Mouse (Mus musculus): ENCODE results near the gene 1700092M07Rik.

1700092M07Rik gene

DNA sequence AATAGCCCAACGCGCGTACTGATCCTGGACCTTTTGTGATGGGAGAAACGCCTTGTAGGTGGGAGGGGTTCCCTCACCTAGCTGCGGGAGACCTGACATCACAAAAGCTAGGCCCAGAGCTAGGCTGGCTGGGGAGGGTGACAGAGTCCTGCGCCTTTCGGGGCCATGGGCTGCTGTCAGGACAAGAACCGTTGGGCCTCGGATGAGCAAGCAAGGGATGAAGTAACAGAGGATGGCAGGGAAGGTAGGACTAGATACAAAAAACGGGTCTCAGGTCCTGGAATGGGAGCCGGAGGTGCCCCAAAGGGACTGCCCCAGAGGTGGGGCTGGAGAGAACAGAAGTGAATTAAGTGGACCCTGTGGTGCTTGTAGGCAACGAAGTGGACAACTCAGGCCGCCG is at the start of gene 1700092M07Rik:
1700092M07Rik (plus strand) TSS at position 116 of the 400 bp plus-strand sequence.
- DNase-seq (ENCODE audit: low read depth, low spot score): no peak

GRCm38 (mm10) chr19:8691871-8692539 is 48.5 kb upstream of the 1700092M07Rik start:
- DNase-seq (ENCODE audit: low read depth, low spot score): no peak

DNA sequence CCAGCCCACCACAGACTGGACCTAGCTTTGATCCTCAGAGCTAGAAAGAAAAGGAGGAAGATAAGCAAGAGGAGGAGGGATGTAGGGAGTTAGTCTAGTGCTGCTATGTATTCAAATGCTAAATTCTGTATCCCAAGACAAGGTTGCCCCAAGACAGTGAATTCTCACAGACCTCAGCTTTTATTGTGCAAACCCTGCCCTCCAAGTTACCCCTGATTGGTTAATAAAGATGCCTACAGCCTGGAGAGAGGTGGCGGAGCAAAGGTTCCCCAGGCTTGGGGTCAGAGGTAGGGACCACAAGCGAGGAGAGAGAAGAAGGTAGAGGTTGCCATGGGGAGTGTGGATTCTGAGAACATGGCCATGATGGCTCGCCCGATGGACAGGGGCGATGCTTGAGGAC is 47.8 kb upstream of the 1700092M07Rik start:
- DNase-seq (ENCODE audit: low read depth, low spot score): no peak

- DNase-seq (ENCODE audit: low read depth, low spot score): no peak
Observed at GRCm38 (mm10) chr19:8695330-8695729, 45.2 kb upstream of the 1700092M07Rik start.

DNA sequence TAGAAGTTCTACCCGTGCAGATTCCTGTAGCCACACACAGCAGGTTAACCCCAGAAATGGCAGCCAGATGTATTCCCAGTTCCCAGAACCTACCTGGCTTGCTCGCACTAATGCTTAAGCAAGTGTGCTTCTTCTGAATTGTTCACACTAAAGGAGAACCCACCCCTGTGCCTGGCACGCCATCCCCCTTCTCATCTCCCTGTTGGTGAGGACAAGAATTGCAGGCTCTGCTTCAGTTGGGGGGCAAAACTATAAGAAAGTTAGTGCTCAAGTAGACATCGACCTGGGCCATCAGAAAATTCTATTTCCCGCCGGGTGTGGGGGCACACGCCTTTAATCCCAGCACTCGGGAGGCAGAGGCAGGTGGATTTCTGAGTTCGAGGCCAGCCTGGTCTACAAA is 40.9 kb upstream of the 1700092M07Rik start:
- no peak for DNase-seq (ENCODE audit: low read depth, low spot score)

GRCm38 (mm10) chr19:8702458-8702857 is 38.1 kb upstream of the 1700092M07Rik start:
- no peak for DNase-seq (ENCODE audit: low read depth, low spot score)

- no peak for DNase-seq (ENCODE audit: low read depth, low spot score)
Observed at GRCm38 (mm10) chr19:8703571-8703970, 36.9 kb upstream of the 1700092M07Rik start.

- DNase-seq (ENCODE audit: low read depth, low spot score): no peak
Observed at GRCm38 (mm10) chr19:8705026-8705708, 35.4 kb upstream of the 1700092M07Rik start.

DNA sequence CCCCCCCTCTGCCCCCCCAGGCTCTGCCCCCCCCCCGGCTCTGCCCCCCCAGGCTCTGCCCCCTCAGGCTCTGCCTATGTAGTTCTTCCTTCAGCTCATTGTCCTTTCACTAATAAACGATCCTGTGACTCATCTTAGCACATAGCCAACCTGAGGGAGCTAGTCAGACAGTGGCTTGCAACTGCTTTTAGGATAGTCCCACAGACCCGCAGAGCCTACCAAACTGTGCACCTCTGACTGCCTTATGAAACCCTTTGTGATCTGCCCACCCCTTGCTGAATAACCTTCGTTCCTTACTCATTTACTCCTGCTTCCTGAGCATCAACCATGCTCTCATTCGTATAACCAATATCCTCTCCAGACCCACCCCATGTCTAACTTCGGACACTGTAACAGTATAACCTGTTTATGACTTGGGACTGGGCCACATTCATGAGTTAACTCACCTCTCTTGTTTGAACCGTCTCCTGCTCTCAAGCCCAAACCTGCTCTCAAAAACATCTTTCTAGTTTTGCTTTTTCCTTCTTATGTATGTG is 34.3 kb upstream of the 1700092M07Rik start:
- no peak for DNase-seq (ENCODE audit: low read depth, low spot score)

- no peak for DNase-seq (ENCODE audit: low read depth, low spot score)
Observed at GRCm38 (mm10) chr19:8706930-8707329, 33.6 kb upstream of the 1700092M07Rik start.

GRCm38 (mm10) chr19:8708954-8709353 is 31.6 kb upstream of the 1700092M07Rik start:
- DNase-seq (ENCODE audit: low read depth, low spot score): no peak

DNA sequence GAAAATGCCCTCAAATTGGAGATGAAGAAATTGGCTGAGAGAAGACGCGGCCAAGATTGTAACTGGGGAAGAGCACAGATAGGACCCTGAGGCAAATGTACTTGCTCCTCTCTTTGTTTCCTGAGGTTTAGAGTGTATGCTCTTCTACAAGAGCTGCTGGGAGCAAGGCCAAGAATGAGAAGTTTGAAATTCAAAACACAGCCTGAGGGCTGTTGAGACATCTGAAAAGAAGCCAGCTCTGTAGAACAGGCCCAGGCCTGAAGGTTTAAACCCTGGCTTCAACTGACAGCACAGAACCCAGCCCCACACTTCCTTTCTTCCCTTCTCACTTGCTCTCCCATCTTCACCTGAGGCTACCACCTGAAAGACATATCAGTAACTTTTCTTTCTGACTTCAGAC is 30.5 kb upstream of the 1700092M07Rik start:
- no peak for DNase-seq (ENCODE audit: low read depth, low spot score)

DNA sequence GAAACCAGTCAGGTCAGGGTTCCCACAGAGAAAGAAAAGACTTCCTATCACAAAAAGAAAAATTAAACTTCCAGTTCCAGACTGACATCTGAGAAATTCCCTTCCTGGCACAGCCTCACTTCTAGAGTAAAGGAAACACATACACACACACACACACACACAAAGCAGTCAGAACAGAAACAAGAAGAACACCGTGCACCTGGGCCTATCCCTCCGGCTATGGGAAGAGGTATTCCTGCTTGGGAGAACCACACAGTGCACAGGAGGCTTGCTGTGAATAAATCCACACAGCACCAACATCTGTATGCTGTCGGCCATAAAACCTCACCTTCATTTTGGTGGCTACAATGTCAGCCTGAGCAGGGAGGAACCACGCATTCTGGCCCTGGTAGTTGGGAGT is 29.0 kb upstream of the 1700092M07Rik start:
- no peak for DNase-seq (ENCODE audit: low read depth, low spot score)

DNA sequence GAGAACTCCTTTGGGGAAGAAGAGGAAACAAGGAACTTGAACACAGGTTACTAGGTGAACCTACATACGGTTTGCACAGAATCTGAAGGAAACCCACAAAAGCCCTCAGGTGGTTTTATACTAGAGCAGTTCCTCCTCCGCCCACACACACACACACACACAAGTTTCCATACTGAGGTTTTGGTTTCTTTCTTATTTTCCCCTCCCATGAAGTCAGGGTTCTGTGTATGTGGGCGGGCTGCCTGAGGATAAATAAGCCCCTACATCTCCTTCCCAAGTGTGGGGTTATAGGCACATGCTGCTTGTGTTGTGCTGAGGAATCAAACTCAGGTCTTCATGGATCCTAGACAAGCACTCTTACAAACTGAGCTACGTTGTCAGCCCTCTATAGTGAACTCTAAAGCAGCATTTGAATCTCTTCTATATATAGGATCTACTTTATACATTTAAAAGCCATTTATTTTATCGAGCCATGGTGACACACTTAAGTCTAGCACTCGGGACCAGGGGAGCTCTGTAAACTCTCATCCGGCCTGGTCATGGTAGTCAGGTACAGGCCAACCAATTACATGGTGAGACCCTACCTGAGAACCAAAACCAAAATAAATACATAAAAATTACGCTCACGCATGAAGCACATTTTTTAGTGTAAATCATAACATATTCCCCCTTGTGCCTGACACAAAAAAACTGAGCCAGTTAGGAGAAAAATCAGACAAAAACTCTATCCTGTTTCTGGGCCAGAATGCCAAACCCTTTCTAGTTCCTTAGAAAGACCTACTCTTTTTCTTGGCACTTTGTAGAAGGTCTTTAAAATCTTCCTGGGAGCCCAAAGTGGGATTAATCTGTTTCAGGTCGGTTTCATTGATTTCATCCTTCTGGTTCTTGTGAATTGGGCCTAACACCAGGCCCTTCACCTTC is 28.3 kb upstream of the 1700092M07Rik start:
- no peak for DNase-seq (ENCODE audit: low read depth, low spot score)

- DNase-seq (ENCODE audit: low read depth, low spot score): peak; percentile 88
Observed at GRCm38 (mm10) chr19:8712870-8713305, 27.6 kb upstream of the 1700092M07Rik start.

- peak; percentile 90 for DNase-seq (ENCODE audit: low read depth, low spot score)
Observed at GRCm38 (mm10) chr19:8713306-8713996, 27.1 kb upstream of the 1700092M07Rik start.

DNA sequence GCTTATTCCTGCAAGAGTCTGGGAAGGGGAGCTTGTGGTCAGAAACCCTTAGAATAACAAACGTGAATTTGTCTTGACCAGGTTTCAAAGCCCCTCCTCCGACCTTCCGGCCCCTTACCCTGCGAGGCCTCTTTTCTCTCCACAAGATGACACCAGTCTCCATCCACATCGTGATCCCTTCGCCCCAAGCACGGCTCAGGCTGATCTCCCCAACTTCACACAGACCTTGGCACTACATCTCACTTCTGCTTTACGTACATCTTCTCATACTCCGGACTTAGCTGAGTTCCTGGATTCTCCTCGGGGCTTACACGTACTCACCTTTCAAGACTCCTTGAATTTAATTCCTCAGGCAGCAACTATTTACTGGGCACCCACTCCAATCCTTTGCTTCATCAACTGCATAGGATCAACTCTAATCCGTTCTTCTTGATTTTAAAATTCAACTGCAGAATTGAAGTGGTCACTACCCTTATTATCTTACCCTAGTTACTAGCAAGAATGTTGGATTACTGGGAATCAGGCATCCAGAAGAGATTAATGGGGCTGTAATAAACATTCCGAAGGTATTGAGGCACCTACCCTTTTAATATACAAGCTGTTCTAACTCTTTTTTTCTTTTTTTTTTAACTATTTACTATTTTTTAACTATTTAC is 26.4 kb upstream of the 1700092M07Rik start:
- DNase-seq (ENCODE audit: low read depth, low spot score): no peak

GRCm38 (mm10) chr19:8714653-8715481 is 25.7 kb upstream of the 1700092M07Rik start:
- no peak for DNase-seq (ENCODE audit: low read depth, low spot score)

DNA sequence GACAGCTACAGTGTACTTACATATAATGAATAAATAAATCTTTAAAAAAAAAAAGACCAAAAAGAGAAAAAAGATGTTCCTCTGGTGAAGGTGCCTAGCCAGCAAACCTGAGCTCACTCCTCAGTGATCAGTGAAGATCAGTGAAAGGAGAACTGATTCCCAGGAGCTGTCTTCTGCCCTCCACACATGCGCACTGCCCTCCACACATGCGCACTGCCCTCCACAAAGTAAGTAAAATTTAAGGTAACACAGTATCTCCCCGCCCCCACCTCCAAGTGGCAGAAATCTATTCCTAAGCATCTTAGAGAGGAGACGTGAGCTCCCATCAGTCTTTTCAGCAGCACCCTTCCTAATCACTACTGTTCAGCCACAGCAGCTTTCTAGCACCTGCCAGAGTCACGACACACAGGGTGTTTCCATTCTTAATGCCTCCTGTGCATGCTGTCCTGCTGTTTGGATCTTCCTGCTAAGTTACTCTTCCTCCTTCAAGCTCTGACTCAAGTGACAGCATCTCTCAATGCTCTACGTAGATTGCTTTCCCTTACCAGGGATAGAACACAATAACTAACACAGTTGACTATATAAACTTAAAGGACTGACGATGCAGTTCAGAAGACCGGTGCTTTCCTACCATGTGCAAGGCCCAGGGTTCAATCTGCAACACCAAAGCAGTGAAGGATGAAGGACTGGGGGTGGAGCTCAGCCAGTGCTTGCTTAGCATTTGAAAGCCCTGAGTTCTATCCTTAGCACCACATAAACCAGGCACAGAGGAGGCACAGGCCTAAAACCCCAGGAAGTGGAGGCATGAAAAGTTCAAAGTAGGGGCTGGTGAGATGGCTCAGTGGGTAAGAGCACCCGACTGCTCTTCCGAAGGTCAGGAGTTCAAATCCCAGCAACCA is 24.4 kb upstream of the 1700092M07Rik start:
- DNase-seq (ENCODE audit: low read depth, low spot score): no peak
